Mouse (Mus musculus) embryonic fibroblast, embryonic 13.5 days (primary cell): ENCODE measurements at regions not wholly inside any gene's neighbourhood (a gene's known extent, or its start where the extent isn't known, plus 50 kb on each side); places are given as distances from the start of the nearest gene placed in this dataset.

Experiments used
- CTCF ChIP-seq: IDR thresholded peaks from 2 replicates; pipeline ENCODE4 v1.5.1; 2011; ENCODE audit warnings: mild to moderate bottlenecking, control low read depth, low read length, moderate library complexity, borderline replicate concordance; ENCODE audit not compliant: insufficient read depth
- POLR2A ChIP-seq: IDR thresholded peaks from 2 replicates; pipeline ENCODE4 v1.6.1; 2011; ENCODE audit warnings: low read depth, mild to moderate bottlenecking, control low read depth, low read length, moderate library complexity

DNA sequence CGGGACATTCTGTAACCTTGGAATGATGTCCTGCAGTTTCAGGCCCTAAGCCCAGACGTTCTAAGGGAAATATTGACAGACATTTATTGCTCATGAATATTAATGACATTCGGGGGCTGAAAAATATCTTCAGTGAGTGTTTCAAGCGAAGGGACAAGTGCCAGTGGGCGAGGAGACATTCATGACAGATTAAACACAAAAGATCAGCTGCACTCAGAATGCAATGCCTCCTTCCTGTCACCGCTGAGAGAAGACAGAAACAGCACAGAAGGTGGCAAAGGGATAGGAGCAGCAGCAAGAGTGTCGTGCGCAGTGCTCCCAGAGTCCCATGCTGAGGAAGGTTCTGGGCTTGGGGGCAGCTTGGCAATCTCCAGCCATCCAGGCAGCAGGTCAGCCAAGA is 85.1 kb upstream of the Otos start:
- TF ChIP-seq CTCF (no peak), POLR2A (no peak)
